Mouse (Mus musculus): ENCODE measurements around the gene St8sia6.

GRCm38 (mm10) chr2:13634866-13635265 lies 159.0 kb downstream of the St8sia6 start:
- TF ChIP-seq CTCF (IDR thresholded peaks at IDR 0.05; ENCODE audit: low read depth, low read length) (no peak), POLR2A (IDR thresholded peaks at IDR 0.05; ENCODE audit: borderline replicate concordance, low read depth, low read length) (no peak)

All from bone marrow macrophage, adult 2 months (primary cell).